Mouse (Mus musculus) testis, adult 2 months (tissue): ENCODE measurements around the gene Chrna1. TPM values are rescaled to one million over a fixed set of nuclear protein-coding genes. Genes with fewer than 3 reads are reported as not detected.

Experiments used
- H3K27ac ChIP-seq: fragments of 200-500 bp; 2 replicates; pipeline ENCODE4 v1.5.1; 2012; ENCODE audit warnings: low read depth, low read length; ENCODE audit not compliant: control insufficient read depth, insufficient read depth
- H3K27me3 ChIP-seq: fragments of 200-500 bp; 2 replicates; pipeline ENCODE4 v1.6.1; 2012; ENCODE audit warnings: mild to moderate bottlenecking, low read length, moderate library complexity; ENCODE audit not compliant: control insufficient read depth, insufficient read depth
- H3K36me3 ChIP-seq: fragments of 200-500 bp; 2 replicates; pipeline ENCODE4 v1.6.1; 2012; ENCODE audit warnings: mild to moderate bottlenecking, low read length; ENCODE audit not compliant: control insufficient read depth, insufficient read depth
- H3K4me1 ChIP-seq: fragments of 200-500 bp; 2 replicates; pipeline ENCODE4 v1.6.1; 2012; ENCODE audit warnings: low read length; ENCODE audit not compliant: control insufficient read depth, insufficient read depth
- H3K4me3 ChIP-seq: fragments of 200-500 bp; 2 replicates; pipeline ENCODE4 v1.5.1; 2012; ENCODE audit warnings: low read depth, mild to moderate bottlenecking, low read length, moderate library complexity, mixed read lengths; ENCODE audit not compliant: control insufficient read depth
- CTCF ChIP-seq: fragments of 200-500 bp; IDR thresholded peaks from 2 replicates; pipeline ENCODE4 v1.5.1; 2012; ENCODE audit warnings: low read depth, mild to moderate bottlenecking, inconsistent platforms, low read length, moderate library complexity; ENCODE audit not compliant: control insufficient read depth, insufficient read depth, insufficient replicate concordance
- POLR2A ChIP-seq: fragments of 200-500 bp; IDR thresholded peaks from 2 replicates; pipeline ENCODE4 v1.6.1; 2012; ENCODE audit warnings: low read depth, mild to moderate bottlenecking, inconsistent platforms, low read length, moderate library complexity; ENCODE audit not compliant: control insufficient read depth
- polyA plus RNA-seq: library from polyadenylated mRNA; depleted of rRNA; stranded (reverse); fragments of >200 nt; gene quantifications from 2 replicates; pipeline ENCODE4 v1.2.3, GENCODE M21; 2012; rRNA removed

Chrna1 gene
- polyA plus RNA-seq, 1 experiment = 0.12 TPM

DNA sequence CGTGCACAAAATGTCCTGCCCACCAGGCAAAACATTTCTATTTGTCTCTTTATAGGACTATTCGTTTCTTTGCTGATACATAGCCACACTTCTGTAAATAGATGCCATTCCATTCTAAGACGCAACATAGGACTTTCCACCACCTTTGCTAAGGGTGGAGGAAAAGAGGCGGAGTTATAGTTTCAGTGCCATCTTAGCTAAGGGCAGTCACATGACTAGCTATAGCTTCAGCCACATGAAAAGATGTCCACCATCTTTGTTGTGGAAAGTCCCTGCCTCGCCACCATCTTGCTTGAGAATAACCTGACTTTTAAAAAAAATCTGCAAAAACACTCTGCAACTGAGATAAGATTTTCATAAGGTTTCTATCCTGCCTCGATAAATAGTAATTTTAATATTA lies 66.0 kb downstream of the Chrna1 start:
- no peaks in the 10 kb centered on the region for H3K36me3 ChIP-seq
- H3K4me1 ChIP-seq = no peaks in the 10 kb centered on the region; the same call in none of the 2 replicates
- TF ChIP-seq CTCF (no peak), POLR2A (no peak)
- no peak overlapping the region for H3K4me3 ChIP-seq
- H3K27me3 ChIP-seq = no peaks in the 10 kb centered on the region
- H3K27ac ChIP-seq = no peak overlapping the region

Other genes starting within 250 kb of the Chrna1 start
- 1.1 and 1.4 TPM in 2 replicates for gene Gpr155, start 193.8 kb downstream of the Chrna1 start, polyA plus RNA-seq
- 0.40 and 0.51 TPM in 2 replicates for gene Wipf1, start 50.6 kb downstream of the Chrna1 start, polyA plus RNA-seq
- gene Chn1, start 195.0 kb upstream of the Chrna1 start, polyA plus RNA-seq = 118 and 122 TPM in 2 replicates